Mouse (Mus musculus) brain, embryonic 18.5 days (tissue): Measurements from ENCODE around the gene Fndc5.
A peak's percentile ranks its signal among the peaks of the same experiment; 100 is the strongest.

Experiments used
- DNase-seq: peaks from one replicate; pipeline ENCODE4 v3.0.0-alpha.2; 2012; ENCODE audit warnings: low read depth, low spot score

Fndc5 gene

DNA sequence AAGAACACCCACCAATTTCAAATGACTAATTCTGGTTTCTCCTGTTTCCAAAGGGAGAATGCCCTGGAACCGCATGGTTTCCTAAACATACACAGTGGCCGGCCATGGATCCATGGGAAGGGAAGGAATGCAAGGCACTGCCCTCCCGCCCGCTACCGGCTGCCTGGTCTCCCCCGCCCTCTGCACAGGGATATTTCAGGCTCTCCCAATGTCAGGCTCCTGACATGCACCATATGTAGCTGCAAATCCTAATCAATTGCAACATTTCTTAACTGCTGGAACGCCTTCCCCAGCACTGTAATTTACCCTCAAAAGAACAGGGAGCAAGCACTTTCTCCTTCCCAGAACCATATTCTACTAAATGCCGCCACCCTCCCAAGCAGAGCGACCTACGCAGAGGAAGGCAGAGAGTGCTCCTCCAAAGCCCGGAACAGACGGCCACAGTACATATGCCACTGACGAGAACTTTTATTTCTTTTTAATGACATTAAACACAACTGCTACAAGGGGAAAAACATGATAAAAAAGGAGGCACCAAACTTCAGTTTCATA lies 10.8 kb downstream of the Fndc5 start:
- DNase-seq, result no peak

DNA sequence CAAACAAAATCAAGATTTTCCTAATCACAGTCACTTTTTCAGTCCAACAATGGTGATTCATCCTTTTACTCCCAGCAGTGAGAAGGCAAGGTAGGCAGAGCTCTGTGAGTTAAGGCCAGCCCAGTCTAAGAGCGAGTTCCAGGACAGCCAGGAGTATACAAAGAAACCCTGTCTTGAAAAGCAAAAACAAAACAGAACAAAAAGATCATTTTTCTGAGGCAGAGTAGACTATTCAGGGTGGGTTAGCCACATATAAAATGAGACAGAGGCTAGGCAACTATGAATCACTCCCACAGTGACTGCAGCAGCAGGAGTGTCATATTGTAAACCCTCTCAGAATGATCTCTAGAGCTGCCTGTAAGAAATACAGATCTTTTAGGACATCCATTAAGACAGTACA lies 12.5 kb downstream of the Fndc5 start:
- no peak for DNase-seq

DNA sequence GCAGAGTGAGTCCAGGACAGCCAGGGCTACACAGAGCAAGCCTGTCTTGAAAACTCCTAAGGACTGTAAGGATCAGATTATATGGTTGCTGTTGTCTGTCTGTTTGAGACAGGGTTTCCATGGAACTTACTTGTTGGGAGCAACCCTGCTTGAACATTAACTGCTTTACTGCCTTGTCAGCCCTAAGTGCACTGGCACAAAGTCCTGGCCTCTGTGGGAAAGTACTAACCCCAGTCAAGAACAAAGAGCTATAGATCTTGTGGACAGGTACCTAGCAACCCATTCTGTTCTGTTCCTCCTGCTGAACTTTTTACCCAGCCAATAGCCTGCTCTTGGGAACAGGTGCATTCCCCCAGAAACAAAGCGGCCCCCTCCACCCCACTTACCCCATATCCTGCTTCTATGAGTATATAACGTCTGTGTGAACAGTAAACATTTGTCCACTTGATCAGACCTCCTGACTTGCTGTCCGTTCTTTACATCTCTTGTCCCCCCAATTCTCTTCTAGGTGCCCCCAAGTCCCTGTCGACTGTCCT lies 14.5 kb downstream of the Fndc5 start:
- DNase-seq, result no peak

DNA sequence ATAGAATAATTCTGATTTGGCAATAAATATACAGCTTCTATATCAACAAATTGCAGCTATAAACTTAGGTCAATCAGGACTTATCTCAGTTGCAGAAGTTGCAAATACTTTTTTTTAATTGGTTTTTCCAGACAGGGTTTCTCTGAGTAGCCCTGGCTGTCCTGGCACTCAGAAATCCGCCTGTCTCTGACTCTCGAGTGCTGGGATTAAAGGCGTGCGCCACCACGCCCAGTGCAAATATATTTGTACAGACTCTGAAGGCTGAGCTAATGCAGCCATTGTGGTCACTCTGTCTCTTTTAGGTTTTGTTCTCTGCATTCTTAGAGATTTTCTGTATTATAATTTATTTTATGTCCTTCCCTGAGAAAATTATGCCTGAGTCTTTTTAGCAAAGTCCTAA lies 20.7 kb downstream of the Fndc5 start:
- no peak for DNase-seq

DNA sequence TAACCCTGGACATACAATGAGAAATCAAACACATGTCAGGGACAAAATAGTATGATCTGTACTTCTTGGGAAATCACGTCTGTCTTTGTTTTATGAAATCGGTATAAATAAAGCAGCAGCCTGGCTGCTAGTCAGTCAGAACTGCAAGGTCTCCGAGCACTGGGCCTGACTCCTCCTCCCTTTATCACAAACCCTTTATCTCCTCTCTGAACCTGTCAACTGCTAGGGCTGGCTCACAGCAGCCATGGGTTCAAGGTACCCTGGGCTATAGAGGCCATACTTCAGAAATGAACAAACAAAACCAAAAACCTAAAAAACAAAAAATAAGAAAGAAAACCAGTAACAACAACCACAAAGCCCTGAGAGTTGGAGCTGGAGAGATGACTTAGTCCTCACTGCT lies 21.8 kb downstream of the Fndc5 start:
- no peak for DNase-seq

DNA sequence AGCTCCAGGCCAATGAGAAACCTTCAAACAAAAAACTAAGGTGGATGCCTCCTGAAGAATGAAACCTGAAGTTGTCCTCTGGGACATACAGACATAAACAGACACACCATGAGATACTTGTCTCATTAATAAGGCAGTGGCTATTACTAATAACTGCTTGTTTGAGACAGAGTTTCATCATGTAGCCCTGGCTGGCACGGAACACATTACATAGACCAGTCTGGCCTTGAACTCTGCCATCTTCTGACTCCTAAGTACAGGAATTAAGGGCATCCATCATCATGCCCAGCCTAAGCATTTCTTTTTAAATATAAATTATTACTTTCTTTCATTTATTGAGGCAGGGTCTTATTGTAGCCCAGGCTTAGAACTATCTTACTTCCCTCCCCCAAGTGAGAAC lies 24.3 kb downstream of the Fndc5 start:
- DNase-seq, result no peak

DNA sequence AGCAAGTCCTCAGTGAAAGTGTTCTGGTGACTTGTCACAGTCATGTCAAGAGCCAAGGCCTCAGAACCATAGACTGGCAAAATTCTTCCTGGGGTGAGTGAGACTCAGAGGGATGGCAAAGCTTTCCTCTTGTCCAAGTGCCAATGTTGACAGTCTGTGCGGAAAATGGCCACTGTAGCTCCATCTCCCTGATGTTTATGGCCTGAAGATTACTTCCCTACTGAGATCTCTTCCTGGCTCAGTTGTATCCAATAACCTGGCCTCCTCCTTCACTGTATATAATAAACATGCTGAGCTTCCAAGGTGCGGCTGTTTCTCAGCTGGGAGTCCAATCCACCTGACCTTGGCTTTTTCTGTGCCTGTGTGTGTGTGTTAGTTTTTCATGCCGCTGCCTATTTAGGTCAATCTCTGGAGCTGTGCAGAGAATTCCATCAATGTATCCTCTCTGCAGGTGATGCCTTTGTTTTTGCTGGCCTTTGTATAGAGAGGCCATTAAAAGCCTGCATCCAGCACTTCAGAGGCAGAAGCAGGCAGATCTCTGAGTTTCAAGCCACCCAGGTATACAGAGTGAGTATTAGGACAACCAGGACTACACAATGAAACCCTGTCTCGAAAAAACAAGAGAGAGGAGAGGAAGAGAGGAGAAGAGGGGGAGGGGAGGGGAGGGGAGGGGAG lies 24.9 kb downstream of the Fndc5 start:
- no peak for DNase-seq

DNA sequence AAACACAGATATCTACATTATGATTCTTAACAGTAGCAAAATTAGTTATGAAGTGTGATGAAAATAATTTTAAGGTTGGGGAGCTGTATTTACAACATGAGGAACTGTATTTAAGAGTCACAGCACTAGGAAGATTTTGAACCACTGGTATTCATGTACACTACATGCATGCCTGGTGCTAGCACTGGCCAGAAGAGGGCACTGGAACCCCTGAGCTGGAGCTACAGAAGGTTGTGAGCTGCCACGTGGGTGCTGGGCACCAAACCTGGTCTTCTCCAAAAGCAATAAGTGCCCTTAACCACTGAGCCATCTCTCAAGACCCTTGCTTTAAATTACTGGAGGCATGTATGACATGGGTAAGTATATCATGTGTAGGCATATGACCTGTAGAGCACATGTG lies 35.7 kb downstream of the Fndc5 start:
- DNase-seq, result no peak

DNA sequence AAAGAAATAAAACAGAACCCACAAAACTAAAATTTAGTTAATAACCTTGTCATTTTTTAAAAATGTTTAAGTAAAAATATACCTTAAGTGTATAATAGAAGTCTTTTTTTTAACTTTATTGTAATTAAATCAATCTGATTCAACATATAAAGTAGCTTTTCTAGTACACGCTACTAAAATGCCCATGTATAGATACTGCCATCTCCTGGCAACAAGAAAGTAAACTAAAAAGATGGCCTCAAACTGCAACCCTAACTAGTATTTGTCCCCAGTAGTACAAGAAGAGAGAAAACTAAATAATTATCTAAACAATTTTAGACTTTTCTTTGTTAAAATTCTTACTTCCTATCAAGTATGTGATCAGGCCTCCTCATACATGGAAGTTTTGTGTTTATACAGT lies 42.8 kb downstream of the Fndc5 start:
- no peak for DNase-seq

DNA sequence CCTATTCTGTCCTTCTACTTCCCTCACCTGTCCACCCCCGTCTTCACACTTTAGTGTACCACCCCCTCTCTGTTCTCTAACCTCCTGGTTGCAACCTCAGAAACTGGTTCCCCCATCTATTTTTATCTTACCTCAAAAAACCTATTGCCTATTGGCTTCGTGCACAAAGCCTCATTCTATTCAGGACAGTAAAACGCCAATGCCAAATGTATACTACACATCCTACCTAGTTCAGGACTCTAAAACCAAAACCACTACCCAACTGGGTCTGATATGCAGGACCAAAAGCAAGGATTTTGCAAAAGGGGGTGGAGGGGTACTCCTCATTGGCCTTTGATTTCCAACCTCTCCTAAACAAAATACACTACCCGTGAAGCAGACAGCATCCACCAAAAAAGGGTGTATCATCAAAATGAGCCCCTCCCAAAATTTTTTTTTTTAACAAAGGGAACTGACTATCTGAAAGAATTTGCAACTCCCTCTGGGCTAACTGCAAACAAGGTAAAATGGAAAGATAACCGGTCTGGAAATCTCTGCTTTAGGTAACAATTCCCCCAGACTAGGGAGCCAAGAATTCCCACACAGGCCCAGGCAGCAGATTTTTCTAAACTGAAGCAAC lies 51.4 kb downstream of the Fndc5 start:
- no peak for DNase-seq

DNA sequence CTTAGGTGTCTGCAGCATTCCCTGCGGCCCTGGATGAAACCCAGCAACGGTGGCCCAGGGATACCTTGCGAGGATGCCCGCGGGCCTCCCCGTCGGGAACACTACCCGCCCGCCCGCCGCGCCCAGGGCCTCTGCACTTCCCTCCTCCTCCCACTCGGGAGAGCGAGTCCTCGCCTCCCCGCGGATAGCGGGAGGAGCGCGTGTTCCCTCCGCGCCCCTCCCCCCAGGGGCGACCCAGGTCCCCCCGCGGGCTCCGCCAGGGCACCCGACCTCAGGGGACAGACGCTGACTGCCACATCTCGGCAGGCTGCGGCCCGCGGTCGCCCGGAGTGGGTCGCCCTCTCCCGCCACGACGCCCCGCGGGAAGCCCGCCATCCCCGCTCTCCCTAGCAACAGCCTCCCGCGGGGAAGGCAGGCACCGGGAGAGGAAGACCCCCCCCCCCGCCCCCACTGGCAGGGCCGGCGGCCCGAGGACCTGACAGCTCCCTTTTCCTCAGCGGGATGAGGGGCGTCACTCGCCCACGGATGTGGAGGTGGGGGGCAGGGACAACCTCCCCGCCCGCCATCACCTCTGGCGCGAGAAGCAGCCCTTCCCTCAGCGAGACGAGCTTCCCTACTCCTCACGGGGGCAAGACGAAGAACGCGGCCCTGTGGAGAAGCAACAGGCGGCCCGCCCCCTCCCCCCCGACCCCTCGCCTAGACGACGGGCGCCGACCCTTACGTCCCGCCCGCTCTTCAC lies 52.2 kb downstream of the Fndc5 start:
- no peak for DNase-seq

DNA sequence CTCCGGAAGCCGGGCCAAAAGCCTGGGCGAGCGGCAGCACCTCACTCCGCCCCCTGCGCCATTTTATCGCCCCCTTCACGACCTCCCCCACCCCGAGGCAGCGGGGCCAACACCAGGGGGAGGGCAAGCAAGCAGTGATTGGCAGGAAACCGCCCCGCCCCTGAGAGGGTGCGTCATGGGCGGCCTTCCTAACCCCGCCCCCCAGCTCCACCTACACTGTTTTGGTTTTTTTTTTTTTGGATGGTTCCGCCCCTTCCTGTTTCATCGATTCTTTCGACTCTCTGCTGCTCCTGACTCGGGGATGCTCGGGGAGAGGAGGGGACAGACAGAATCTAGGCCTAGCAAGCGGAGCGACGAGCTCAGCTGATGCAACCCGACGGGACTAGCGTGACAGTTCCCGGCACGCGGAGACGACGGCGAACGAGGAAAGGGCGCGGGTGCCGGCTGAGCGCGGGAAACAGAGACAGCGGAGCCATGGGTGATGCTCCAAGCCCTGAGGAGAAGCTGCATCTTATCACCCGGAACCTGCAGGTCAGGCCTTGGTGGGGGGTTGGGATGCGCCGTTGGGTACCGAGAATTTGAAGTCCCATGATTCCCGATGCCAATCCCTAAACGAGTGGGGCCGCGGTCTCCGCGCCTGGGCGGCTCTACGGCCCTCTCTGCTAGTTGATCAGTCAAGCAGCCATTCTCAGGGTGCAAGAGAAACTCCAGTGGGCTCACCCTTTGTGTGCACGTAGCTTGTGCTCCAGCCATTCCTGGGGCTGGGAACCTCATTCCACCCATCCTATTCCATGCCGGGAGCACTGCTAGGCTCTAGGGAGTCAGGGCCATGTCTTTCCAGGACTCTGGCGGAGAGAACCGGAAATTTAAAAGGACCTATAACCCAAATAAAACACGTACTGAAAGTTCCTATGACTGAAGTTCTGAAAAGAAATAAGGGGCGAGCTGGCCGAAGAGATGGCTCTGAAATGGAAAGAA lies 53.0 kb downstream of the Fndc5 start, which contains the start of the genes S100pbp and Yars:
Gene S100pbp (minus strand): TSS at position 186 of the 978 bp plus-strand sequence.
Gene Yars (plus strand): TSS at position 219 of the 978 bp plus-strand sequence.
- DNase-seq, result peak; percentile 98

DNA sequence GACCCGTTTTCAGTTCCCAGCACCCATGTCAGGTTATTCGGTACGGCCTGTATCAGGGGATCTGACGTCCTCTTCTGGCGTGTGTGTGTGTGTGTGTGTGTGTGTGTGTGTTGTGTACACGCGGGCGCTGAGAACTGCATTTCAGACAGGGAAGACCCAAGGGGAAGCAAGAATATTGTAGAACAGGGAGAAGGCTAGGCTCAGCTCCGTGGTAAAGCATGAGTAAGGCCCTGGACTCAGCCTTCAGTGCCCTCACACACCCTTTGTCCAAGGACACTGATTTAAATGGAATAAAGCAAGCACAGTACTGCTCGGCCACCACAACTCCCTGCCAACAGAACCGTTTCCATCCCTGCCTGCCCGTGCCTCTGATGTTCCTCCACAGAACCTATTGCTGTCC lies 53.7 kb downstream of the Fndc5 start:
- DNase-seq, result no peak

DNA sequence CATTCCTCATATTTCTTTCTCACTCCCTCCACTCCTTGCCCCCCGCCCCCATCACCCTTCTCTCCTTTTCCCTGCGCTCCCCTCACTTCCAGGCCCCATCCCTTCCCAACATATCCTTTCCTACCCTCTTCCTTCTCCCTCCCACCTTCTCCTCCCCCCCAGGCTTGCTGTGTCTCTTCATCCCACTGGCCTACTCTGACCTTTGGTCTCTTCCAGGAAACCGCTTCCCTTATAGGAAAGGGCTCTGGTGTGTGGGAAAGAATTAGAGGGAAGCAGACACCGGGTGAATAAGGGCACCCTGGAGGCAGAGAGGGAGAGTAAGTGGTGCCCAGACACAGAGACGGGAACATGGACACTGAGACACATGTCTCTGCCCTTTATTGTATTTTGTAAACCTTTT lies 54.9 kb downstream of the Fndc5 start:
- no peak for DNase-seq
